In genomic region chr4:111453275-111453674, GRCm38 (mm10) we compare ENCODE assay signal across 28 mouse cellular contexts. TPM values are rescaled to one million over a fixed set of nuclear protein-coding genes. Genes with fewer than 3 reads are reported as not detected.
DNase-seq lines count a peak whose midpoint lies in the region; ATAC-seq lines count a peak whose summit lies in the region.
"Had no signal": no experiment of that assay in that cellular context is flagged by ENCODE, and none has a peak within 500 bp of the region (broad histone marks: within the 10 kb centered on the region; RNA-seq: fewer than 3 reads in every experiment).

No protein-coding gene starts in this region.

- H3K36me3 ChIP-seq in forebrain, embryonic 14.5 days (ENCODE audit: control insufficient read depth, insufficient read depth, low read length): peaks cover 24% of the 10 kb centered on the region
- H3K36me3 ChIP-seq in forebrain, embryonic 13.5 days (ENCODE audit: poor library complexity, severe bottlenecking): peaks cover 68% of the 10 kb centered on the region
- H3K36me3 ChIP-seq: G1E had no signal

- H3K4me3 ChIP-seq in forebrain, embryonic 14.5 days (ENCODE audit: low read depth, low read length): no peak overlapping the region
- H3K4me3 ChIP-seq in forebrain, embryonic 13.5 days: no peak overlapping the region
- H3K4me3 ChIP-seq: embryonic facial prominence, embryonic 12.5 days; forebrain, embryonic 12.5 days; heart, adult 2 months; hindbrain, embryonic 12.5 days; intestine, embryonic 15.5 days had no signal

- intact Hi-C loops in gastrocnemius, postnatal 14 days (cut with DNase I; ENCODE audit: low total_unique reads): no loop called here

- WGBS in forebrain, embryonic 14.5 days: 71% methylated on average over 3 of the region's 3 CpGs
- 79% methylated on average over 3 of the region's 3 CpGs for whole genome bisulfite sequencing in forebrain, embryonic 13.5 days

- H3K9ac ChIP-seq in forebrain, embryonic 14.5 days (ENCODE audit: low read length): no peak overlapping the region
- H3K9ac ChIP-seq in forebrain, embryonic 13.5 days: no peak overlapping the region
- H3K9ac ChIP-seq: embryonic facial prominence, embryonic 12.5 days; forebrain, embryonic 12.5 days; hindbrain, embryonic 12.5 days; intestine, embryonic 15.5 days; liver, embryonic 14.5 days; lung, embryonic 14.5 days had no signal

- H3K27ac ChIP-seq in forebrain, embryonic 14.5 days (ENCODE audit: low read depth, low read length): no peak overlapping the region
- no peak overlapping the region for H3K27ac ChIP-seq in forebrain, embryonic 13.5 days
- H3K27ac ChIP-seq: embryonic facial prominence, embryonic 12.5 days; forebrain, embryonic 12.5 days; heart, adult 2 months; hindbrain, embryonic 12.5 days; hindbrain, postnatal 0 days; kidney, postnatal 0 days; liver, embryonic 14.5 days had no signal

- H3K4me1 ChIP-seq in forebrain, embryonic 14.5 days (ENCODE audit: control insufficient read depth, insufficient read depth, low read length): no peaks in the 10 kb centered on the region
- peaks cover 20% of the 10 kb centered on the region for H3K4me1 ChIP-seq in forebrain, embryonic 13.5 days

- no peak overlapping the region for H3K4me2 ChIP-seq in forebrain, embryonic 14.5 days (ENCODE audit: low read length)
- H3K4me2 ChIP-seq in forebrain, embryonic 13.5 days: no peak overlapping the region
- H3K4me2 ChIP-seq: embryonic facial prominence, embryonic 12.5 days; forebrain, embryonic 12.5 days; hindbrain, embryonic 12.5 days; intestine, embryonic 15.5 days; lung, embryonic 14.5 days had no signal

- peak; percentile 22 for DNase-seq in forebrain, embryonic 14.5 days (ENCODE audit: low spot score)
- DNase-seq in gastrocnemius, postnatal 14 days: peak; percentile 13
- no peak for DNase-seq in gastrocnemius, postnatal 10 days
- peak; percentile 57 for DNase-seq in lung, postnatal 10 days
- DNase-seq in lung, adult 18-20 months: no peak
- no peak for DNase-seq in spleen, postnatal 14 days (ENCODE audit: low spot score in 2 of 2)
- DNase-seq: adrenal gland, adult 8-10 months; cerebellum, adult 11 months; cerebellum, adult 9-10 months; cerebellum, postnatal 36 days; kidney, adult 8-10 months; kidney, postnatal 4 days; left cerebral cortex, postnatal 4 days; liver; lung, embryonic 14.5 days; midbrain, embryonic 14.5 days; thymus, adult 18-20 months; thymus, postnatal 25 days had no signal

- no peaks in the 10 kb centered on the region for H3K27me3 ChIP-seq in forebrain, embryonic 14.5 days (replicated peaks; ENCODE audit: control insufficient read depth, insufficient read depth, low read length)
- H3K27me3 ChIP-seq in forebrain, embryonic 13.5 days: 0 out of 2 replicates have a peak, but pooled peaks cover 6% of the 10 kb centered on the region
- H3K27me3 ChIP-seq: embryonic facial prominence, embryonic 12.5 days; forebrain, embryonic 12.5 days; hindbrain, embryonic 12.5 days; intestine, embryonic 15.5 days had no signal

- ATAC-seq in forebrain, embryonic 14.5 days: no peak
- no peak for ATAC-seq in forebrain, embryonic 13.5 days
- ATAC-seq: hindbrain, postnatal 0 days; intestine, embryonic 15.5 days had no signal

- H3K9me3 ChIP-seq in forebrain, embryonic 14.5 days (replicated peaks; ENCODE audit: control insufficient read depth, low read length): no peaks in the 10 kb centered on the region
- no peaks in the 10 kb centered on the region for H3K9me3 ChIP-seq in forebrain, embryonic 13.5 days (replicated peaks)
- H3K9me3 ChIP-seq: embryonic facial prominence, embryonic 12.5 days; forebrain, embryonic 12.5 days; hindbrain, embryonic 12.5 days; intestine, embryonic 15.5 days had no signal

RNA-seq across cellular contexts. Expression of gene Bend5, which starts 38.5 kb away (rescaled TPM):
- polyA plus RNA-seq in forebrain, embryonic 14.5 days (2014; fragmentation: Nextera tagmentation; extraction: Ambion mirVana): 66.4 and 69.2 TPM in 2 replicates
- 49.0 and 55.2 TPM in 2 replicates for polyA plus RNA-seq in forebrain, embryonic 13.5 days (2015; fragmentation: Nextera tagmentation; extraction: Ambion mirVana)
- 1 to 10 TPM in 1 of 2 experiments, under 1 TPM in 1; 0.93 to 1.8 TPM for total RNA-seq in gastrocnemius, postnatal 14 days (2021)
- 1 to 10 TPM; 3.2 to 3.8 TPM for total RNA-seq in gastrocnemius, postnatal 10 days (2021)
- total RNA-seq: G1E had no signal
- polyA plus RNA-seq: G1E had no signal

Comparison
In these comparisons a context has a peak if more than half of its experiments do, and no peak if none do; other contexts are left out.
1. DNase-seq: peak in forebrain, embryonic 14.5 days (single experiment), gastrocnemius, postnatal 14 days (single experiment) and lung, postnatal 10 days (single experiment); none in gastrocnemius, postnatal 10 days (single experiment), lung, adult 18-20 months (0 of 2) and spleen, postnatal 14 days (0 of 2).